Mouse (Mus musculus): ENCODE measurements around the gene Gmppa.

The Gmppa gene

DNA sequence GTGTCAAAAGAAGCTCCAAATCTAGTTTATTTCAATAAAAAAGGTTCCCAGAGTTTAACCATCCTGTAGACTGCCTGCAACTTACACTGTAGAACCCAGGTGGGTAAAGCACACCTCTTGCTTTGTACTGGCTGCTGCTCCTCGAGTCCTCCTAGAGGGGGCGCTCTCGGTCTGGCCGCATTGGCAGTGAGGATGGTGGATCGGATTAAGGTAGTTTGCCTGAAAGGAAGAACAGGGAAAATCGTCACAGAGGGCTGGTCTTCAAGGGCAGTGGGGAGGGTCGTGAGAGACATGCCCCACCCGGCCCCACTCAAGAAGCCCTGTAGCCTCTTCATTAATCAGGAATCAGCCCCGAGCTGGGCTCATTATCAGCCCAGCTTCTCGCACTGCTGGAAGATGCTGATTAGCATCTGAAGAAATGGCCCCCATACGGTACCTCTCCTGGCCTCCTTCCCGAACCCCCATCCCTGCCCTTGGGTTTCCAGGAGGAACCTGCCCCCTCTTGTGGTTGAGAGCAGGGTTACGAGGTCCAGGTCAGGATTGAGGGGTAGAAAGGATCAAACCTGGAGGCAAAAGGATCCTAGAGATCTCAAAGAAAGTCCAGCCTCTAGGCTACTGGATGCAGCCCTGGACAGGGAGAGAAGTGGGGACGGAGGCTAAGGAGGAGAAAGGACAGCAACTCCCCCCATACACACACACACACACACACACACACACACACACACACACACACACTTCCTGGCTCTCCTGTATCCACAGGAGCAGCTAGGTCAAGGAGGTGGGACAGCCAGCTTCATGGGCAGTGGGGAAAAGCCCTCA, 21.2 kb downstream of the Gmppa start:
- DNase-seq: no peak

DNA sequence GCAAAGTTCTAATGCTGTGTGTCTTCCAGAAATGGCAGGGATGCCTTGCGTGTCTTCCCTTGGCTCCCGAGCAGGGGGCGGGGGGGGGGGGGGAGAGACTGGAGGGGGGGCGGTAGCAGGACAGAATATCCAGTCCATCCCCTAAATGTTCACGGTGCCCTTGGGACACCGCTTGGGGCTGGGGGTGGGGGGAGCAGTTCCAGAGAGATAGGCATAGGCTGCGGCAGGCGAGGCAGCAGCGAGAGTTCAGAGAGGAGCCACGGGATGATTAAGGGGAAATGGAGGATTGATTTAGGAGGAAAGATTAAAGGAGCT, 21.9 kb downstream of the Gmppa start:
- DNase-seq: no peak

DNA sequence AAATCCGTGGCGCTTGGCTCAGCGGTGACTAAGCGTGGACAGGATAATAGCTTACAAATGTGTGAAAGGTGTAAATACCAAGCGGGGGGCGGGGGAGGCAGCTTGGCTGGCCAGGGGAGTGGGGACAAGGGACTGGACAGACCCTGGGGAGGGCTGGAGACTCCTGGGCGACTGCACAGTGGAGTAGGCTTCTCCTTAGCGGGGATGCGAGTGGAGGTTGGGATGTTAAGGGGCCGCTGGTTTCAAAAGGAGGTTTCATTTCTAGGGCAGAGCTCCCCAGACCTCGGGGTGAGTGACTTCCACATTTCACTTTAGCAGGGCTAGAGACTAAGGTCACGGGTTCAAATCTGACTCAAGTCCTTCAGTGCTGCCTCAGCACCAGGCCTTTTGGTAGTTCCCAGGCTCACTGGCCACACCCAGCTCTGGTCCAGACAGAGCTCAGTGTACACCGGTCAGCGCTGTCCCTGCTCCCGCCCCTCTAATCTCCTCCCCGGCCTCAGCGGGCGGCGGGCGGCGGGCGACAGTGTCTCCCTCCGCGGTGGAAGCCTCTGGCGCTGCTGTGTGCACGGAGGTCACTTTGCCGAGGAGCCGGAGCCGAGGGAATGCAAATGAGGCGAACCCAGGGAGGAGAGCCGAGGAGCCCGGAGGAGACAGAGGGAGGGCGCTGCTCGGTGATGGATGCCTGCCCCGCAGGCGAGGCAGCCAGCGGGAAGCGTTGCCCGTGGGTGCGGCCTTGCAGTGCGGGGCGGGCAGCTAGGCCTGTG, 22.5 kb downstream of the Gmppa start:
- DNase-seq: peak; percentile 35

DNA sequence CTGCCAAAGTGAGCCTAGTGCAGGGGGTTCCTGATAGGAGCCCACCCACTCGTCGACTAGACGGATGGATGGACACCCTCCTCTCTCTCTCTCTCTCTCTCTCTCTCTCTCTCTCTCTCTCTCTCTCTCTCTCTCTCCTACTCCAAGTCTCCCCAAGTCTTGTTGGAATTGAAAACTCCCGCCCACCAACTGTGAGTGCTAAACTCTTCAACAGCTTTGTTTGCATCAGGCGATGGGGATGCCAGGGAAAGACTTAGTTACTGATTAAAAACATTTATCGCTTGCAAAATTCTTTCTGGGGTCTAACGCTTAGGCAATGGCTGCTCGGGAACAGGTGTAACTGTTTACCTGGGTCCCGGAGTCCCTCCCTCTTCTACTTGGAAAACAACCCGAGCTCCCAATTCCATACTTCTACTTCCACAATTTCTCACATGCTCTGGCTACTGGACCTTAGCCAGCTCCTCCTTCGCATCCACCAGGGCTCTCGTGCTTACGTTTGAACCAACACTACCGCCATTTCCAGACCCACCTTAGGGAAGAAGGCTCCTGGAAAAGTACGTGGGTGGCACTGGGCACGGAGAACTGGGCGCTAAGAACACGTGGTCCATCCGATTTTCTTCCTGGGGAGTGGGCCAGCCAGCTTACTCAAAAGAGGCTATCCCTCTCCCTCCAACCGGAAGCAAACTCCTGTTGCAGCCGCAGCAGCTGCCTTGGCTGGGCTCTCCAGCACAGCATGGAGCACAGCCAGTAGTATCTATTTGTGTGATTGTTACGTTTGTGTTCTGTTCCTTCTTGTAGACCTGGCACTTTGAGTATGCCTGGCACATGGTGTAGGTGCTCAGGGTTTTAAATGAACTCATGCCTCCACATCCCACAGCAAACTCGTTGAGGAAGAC, 23.3 kb downstream of the Gmppa start:
- DNase-seq: no peak

DNA sequence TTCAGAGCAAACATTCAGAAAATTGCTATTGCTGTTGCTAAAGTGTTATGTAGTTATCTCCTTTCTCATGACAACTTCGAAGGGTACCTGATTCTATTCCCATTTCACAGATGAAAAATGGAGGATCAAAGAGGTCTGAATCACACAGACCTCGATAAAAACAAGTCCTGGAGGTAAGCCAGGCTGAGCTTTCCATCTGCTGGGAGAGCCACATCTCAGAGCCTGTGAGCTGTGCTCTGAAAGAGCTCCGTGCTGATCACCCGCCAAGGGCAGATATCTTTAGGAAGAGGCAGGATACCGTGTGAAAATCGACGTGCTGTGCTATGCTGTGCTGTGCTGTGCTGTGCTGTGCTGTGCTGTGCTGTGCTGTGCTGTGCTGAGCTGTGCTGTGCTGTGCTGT, 24.6 kb downstream of the Gmppa start:
- DNase-seq: no peak

DNA sequence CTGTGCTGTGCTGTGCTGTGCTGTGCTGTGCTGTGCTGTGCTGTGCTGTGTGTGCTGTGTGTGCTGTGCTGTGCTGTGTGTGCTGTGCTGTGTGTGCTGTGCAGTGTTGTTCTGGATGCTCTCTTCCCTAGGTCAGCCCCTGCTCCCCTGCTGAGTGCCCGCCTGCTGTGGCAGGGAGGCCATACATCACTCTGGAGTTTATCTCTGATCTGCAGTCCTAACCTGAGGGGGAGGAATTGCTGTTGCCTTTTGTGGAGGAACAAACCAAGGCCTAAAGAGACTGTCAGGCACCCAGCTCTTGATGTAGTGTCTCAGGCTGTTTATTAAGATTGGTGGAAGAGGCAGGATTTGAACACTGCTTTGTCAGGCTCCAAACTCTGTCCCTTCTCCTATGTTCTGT, 26.9 kb downstream of the Gmppa start:
- no peak for DNase-seq

DNA sequence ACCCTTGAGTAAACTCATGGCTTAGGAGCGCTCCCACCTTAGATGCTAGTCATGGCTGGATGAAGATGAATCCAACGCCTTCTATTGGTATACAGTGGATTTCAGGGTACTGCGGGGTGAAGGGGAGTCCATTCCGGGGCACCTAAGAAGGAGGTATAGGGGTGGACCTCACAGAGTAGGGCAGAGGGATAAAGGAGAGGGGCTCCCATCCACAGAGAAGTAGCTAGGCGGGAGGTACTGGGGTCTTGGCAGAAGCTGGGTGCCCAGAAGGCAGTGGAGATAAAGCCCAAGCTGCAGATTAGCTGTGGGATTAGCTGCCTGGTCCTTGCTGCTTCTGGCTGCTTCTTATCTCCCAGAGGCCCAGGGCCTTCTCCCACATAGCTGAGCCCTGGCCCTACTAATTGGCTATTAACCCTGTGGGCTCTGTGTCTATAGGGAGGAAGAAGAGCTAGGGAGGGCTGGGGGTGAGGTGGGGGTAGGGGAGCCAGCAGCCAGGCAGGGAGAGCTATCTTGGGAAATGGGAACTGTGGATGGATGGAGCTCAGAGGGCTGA, 28.0 kb downstream of the Gmppa start:
- no peak for DNase-seq

DNA sequence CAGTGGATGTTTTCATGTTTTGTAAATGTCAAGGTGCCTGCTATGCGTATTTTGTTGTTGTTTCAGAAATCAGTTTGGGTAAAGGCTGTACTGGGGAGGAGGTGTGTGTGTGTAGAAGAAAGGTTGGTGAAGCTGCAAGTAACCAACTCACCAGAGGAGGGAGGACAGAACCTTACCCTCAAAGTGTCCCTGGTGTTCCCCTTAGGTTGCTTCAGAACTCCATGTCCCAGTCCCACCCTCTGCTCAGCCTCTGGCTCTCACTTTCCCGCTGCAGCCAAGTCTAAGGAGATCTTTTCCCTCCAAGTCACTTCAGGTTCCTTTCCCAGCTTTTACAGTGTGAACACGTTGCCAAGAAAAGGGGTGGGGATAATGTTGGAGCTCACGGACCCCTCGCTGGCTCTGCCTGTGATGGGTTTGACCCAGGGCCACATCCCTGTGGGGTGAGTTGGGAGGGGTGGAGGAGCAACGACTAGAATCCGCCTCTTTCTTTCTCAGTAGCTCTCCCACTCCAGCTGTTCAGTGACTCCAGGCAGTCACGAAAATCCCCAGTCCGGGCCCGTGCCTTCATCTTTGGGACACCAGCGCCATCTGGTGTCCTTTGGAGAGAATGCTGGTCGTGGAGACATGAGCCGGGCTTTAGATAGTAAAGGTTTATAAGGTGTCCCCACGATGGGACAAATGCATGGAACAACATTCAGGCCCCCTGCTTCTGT, 31.6 kb downstream of the Gmppa start:
- DNase-seq: peak; percentile 80

DNA sequence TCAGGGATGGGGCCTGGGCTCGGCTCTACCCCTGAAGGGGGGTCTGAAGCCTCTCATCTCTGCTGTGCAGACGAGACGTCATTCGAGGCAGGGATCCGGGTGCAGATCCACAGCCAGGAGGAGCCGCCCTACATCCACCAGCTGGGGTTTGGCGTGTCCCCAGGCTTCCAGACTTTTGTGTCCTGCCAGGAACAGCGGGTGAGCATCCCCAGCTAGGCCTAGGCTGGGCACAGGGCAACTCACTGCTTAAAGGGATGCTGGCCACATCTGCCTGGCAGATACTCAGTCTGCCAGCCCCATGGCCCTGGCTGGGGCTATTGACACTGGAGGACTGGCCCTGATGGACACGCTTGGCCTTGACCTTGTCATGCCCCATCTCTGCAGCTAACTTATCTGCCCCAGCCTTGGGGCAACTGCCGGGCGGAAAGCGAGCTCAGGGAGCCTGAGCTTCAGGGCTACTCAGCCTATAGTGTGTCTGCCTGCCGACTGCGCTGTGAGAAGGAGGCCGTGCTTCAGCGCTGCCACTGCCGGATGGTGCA, 33.6 kb downstream of the Gmppa start:
- DNase-seq: no peak

DNA sequence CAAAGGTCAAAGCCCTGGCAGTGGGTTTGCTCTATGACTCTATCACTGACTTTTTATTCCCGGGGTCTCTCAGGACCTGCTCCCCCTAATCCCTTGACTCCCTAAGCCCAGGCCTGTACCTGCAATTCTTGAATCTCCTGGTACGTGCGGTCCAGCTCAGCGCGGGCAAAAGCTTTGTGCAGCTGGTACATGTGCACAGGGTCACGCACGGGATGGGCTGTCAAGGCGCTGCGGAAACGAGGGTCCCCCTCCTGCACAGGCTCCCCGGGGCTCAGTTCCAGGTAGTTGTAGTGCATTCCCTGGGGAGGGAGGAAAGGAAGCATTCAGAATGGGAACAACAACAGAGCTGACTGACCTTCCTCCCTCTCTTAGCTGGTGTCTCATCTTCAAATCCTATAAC, 40.7 kb downstream of the Gmppa start:
- DNase-seq: no peak

DNA sequence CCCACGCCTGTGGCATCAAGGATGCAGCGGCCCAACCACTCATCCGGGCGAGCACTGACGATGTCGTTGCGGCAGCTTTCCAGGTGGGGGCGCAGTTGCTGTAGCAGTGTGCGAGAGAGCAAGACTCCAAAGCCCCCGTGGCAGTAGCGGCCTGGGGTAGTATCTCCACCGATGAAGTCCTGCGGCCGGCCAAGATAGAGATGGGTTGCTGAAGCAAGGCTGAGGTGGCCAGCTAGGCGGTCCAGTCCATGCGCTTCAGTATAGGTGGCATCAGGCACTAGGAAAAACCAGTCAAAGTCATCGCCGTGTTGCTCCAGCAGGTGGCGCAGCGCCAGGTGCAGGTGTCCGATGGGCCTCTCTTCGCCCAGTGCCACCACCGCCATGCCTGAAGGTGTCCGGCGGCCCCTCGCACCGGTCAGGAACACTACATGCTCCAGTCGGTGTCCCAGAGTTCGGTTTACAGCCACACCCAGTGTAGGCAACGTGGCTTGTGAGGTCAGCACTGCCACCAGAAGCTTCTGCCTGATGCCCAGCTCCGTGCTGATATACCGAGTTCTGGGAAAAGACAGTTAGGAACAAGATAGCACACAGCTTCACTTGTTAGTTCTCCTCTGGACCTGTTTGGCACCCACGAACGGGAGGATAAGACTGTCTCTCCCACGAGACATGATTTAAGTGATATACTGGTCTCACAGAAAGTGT, 41.7 kb downstream of the Gmppa start:
- peak; percentile 87 for DNase-seq

DNA sequence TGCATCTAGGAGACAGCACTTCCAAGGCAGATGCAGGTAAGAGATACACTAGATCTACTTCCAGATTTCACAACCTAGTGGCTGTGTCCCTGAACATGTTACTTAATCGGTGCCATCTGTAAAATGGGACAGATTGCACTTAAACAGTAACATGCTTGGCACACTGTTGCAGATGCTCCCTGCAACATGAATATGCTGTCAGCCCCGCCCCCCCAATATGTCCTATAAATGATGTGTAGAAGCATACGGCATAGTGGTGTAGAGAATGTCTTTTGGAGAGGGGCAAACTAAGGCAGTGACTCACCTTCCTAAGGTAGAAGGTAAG, 42.2 kb downstream of the Gmppa start:
- no peak for DNase-seq

DNA sequence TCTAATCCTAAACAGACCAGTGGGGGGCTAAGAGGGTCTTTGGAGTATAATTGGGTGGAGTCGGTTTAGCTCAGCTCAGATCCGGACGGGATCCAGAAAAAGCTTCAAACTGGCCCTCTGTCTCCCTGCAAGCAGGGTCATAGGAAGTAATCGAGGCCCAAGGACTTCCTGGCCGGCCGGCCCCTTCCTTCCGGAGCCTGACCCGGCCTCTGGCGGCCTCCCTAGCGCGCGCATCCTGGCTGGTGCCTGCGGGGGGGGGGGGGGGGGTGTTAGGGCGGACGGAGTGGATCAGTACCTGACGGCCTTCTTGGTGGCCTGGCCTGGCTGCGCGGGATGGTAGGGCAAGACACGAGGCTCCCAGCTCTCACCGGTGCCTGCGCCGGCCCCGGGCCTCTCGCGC, 42.8 kb downstream of the Gmppa start:
- peak; percentile 56 for DNase-seq

DNA sequence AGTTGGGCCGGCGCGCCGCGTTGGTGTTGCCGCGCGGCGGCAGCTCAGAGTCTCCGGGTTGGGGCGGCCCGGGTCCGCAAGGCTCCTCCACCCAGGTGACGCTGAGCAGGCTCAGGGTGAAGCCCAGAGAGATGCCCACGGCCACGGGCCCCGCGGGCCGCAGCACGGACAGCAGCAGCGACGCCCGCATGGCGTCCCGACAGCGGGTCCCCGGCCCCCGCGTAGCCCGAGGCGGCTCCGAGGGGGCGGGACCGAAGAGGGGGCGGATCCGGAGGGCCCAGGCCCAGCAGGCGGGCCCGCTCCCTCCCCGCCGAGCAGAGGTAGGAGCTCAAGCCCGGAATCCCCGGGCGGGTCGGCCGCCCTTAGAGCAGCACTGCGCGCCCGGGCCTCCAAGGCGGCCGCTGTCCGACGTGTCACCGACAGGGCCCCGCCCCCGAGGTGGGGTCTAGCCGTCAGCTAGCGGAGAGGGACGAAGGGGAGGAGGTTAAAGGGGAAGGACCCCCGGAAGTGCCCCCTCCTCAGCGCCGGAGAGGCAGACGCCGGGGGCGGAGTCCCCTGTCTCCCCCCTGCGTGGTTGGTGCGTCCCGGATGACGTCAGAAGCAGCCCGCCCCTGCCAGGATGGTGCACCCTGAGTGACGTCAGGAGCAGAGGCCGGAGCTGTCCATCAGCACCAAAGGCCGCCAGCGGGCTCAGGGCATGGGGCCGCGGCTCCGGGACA, 43.3 kb downstream of the Gmppa start, which contains the start of the genes Chpf and Tmem198:
Gene Chpf (minus strand): TSS at position 392 of the 719 bp plus-strand sequence.
Gene Tmem198 (plus strand): TSS at position 617 of the 719 bp plus-strand sequence.
- DNase-seq: peak; percentile 98

DNA sequence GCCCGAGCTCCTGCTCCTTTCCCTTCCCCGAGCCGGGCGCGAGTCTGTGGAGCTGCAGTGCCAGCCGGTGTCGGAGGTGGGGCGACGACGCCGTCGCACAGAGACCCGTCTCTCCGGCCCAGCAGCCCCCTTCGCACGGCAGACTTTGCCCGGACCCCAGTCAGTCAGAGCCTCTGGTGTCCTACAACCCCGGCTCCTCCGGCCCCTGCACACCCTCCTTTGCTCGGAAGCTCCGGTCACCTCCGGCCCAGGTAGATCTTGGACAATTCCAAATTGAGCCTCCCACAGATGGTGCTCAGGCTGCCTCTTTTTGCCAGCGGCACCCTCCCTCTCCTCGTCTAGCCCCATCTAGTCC, 43.9 kb downstream of the Gmppa start:
- no peak for DNase-seq

DNA sequence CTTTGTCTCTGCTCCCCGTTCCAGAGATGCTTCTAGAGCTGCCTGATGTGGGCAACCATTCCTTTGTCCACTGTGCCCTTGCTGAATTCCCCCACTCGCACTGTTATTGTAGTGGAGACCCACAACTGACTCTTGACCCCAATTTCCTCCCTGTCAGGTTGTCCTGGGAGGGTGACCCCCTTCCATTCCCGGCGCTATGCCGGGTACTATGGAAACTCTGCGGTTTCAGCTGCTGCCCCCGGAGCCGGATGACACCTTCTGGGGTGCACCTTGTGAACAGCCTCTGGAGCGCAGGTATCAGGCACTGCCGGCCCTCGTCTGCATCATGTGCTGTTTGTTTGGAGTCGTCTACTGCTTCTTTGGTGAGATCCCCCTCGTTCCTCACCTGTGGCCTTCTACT, 44.3 kb downstream of the Gmppa start:
- no peak for DNase-seq

DNA sequence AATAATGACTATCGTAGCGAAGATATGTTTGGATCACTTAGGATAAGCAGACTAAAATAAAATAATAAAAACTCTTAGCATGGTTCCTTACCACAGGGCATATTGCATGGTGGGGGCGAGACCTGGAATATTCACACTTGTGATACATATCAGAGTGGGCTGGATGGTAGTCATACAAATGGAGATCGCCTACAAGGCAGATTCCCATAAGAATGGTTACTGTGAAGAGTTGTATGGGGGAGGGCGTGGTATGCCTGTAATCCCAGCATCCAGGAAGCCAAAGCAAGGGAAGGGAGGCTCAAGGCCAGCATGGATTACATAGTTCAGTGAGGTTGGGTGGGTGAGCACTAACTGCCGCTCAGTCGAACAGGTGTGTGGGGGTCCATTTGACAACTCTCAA, 45.0 kb downstream of the Gmppa start:
- DNase-seq: no peak

DNA sequence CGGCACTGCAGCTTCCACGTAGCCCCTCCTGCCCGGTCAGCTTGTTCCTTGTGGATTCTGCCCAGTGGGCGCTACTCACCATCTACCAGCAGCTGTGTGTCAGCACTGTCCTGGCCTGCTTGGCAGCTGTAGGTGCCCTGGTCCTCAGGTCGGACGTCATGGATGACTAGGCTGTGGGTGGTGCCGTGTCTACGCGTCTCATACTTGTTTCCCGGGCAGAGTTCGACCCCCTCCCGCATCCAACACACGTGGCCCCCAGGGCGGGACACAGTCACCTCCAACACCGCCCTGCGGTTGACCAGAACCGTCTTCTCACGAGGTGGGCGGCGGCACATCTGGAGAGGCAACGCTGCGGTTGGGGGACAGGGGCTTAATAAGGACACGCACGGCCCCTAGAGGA, 50.8 kb downstream of the Gmppa start:
- DNase-seq: no peak

DNA sequence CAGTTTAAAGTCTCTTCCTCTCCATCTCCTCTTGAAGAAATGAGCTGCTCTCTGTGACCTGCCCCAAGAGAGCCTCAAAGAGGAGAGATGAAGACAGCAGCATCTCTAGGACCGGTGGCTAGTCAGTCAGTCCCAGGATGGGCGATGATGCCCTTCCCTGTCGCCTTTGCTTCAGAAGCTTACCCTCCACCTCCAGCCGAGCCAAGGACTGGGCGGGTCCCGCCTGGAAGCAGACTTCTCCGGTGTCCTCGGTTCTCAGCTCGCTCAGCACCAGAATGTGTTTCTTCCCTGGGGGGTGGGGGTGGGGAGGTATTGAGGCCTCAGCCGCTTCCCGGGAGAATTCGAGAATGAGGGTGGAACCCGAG, 51.3 kb downstream of the Gmppa start:
- no peak for DNase-seq

DNA sequence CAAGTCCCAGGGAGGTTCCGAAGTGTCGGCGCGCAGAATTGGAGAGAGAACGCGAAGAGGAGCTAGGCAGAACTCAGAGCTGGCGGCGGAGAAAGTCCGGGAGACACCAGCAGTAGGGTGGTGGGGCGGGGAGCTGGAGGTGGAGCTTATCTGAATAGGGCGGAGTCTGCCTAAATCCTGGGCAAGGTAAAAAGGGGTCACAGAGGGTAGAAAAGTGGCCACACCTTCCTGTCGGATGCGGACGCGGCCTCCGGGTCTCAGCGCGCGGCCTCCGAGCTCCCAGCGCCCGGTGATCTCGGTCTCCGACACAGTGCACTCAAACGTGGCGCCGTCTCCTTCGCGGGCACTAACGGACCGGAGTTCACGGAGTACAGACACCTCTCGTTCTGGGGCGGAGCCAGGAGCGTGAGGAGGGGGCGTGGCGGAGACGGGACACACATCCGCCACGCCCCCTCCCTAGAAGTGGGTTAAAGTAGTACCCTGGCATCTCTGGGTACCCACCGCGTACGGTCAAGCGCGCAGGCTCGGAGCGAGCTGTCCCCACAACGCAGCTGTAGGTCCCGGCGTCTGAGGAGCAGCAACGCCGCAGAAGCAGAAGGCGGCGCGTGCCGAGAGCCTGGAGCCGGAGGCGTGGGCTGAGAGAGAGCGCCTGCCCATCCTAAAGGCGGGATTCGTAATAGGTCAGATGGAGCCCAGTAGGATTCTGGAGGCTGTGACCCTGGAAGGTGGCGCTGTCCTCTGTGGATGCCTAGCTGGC, 51.9 kb downstream of the Gmppa start:
- DNase-seq: peak; percentile 81
